Mouse (Mus musculus) stomach, postnatal 0 days (tissue): Measurements from ENCODE around the gene Slc37a4.

Source experiments
- CTCF ChIP-seq: IDR thresholded peaks from 2 replicates; pipeline ENCODE4 v1.5.1; 2016; ENCODE audit warnings: antibody characterized with exemption, low read depth, mild to moderate bottlenecking, moderate library complexity
- EP300 ChIP-seq: optimal IDR thresholded peaks from 2 replicates; pipeline ENCODE3; 2016; ENCODE audit warnings: antibody characterized with exemption

DNA sequence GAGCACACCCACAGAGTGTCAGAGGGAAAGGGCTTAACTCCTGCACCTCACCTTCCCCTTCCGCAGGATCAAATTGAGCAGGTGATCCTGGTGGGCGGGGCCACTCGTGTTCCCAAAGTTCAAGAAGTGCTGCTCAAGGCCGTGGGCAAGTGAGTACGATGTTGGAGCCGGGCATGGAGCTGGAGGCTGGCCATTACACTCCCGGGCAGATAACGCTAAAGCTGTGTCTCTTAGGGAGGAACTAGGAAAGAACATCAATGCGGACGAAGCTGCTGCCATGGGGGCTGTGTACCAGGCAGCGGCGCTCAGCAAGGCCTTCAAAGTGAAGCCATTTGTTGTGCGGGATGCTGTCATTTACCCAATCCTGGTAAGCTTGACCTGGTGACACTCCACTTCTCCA is 12.1 kb upstream of the Slc37a4 start:
- TF ChIP-seq CTCF (no peak), EP300 (no peak)
